Mouse (Mus musculus) frontal cortex, postnatal 25 days (tissue): ENCODE measurements around the gene Tmem208.
A peak's percentile ranks its signal among the peaks of the same experiment; 100 is the strongest.

Experiments
- DNase-seq, 2 experiments: peaks; one replicate each; pipeline ENCODE4 v3.0.0; 2022; ENCODE audit warnings: low spot score in 2 of 2

Gene Tmem208

GRCm38 (mm10) chr8:105326968-105327367, 814 bp downstream of the Tmem208 start:
- no peak for DNase-seq

DNA sequence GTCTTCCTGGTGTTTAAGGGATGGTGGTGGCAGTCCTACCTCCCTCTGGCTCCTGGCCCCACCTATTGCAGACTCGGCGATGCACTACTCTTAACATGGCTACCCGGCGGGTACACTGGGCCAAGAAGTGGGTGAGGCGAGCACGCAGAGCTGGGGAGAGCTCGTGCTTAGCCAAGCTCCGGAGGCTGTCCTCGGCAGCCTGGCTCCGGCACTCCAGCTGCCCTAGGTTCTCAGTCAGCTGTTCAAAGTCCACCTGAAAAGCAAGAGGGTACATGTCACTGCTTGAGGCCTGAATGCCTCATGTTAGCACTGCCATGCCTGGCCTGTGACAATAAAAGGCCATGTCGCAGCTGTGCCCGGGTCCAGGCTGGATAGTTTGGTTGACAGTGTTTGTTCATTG, 4.2 kb downstream of the Tmem208 start:
- no peak for DNase-seq

- no peak for DNase-seq
Measured at GRCm38 (mm10) chr8:105331469-105331868, 5.3 kb downstream of the Tmem208 start.

DNA sequence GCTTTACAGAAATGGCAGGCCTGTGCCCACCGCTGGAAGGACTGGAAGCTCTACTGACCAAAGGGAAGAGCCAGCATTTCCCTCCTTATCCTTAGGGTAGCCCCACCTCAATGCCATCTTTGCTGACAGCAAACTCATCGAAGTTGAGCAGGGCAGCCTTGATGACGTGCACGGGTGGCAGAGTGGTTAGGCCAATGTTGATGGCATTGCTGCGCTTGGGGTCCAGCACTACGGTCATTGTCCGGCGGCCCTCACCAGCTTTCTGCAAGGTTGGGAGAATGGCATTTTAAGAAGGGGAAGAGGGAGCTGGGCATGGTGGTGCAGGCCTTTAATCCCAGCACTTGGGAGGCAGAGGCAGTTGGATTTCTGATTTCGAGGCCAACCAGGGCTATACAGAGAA, 5.8 kb downstream of the Tmem208 start:
- DNase-seq, result no peak

DNA sequence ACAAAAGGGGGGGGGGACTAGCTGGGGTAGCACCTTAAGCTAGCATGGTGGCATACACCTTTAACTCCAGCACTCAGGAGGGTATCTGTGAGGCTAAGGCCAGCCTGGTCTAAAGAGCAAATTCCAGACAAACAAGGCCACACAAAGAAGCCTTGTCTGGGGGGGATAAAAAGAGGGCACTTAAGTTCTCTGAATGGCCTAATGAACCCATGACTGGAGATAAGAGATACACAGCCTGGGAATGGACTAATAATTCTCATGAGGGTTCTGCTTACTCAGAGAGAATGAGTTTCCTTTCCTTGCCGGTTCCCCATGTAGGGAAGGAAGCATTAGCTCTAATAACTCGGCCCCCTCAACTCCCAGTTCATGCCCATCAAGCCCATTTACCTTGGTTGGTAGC, 6.4 kb downstream of the Tmem208 start:
- no peak for DNase-seq

GRCm38 (mm10) chr8:105336373-105337130, 10.4 kb downstream of the Tmem208 start:
- no peak for DNase-seq

DNA sequence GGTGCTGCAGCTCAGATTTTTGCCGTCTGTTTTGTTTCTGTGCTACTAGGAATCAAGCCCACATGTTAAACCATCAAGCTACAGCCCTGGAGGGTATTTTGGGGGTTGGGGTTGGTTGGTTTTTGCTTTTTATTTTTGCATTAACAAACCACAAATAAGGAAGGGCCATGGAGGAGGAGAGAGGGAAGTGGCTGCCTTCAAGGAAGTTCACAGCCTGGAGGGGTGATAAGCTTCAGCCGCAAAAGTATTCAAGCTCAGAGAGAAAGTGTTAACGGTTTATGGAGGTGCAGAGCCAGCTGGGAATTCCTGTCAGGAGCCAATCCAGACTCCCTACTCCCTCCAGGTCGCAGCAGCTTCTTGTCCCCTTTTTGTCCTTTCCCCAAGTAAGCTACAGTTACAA, 12.8 kb downstream of the Tmem208 start:
- no peak for DNase-seq

DNA sequence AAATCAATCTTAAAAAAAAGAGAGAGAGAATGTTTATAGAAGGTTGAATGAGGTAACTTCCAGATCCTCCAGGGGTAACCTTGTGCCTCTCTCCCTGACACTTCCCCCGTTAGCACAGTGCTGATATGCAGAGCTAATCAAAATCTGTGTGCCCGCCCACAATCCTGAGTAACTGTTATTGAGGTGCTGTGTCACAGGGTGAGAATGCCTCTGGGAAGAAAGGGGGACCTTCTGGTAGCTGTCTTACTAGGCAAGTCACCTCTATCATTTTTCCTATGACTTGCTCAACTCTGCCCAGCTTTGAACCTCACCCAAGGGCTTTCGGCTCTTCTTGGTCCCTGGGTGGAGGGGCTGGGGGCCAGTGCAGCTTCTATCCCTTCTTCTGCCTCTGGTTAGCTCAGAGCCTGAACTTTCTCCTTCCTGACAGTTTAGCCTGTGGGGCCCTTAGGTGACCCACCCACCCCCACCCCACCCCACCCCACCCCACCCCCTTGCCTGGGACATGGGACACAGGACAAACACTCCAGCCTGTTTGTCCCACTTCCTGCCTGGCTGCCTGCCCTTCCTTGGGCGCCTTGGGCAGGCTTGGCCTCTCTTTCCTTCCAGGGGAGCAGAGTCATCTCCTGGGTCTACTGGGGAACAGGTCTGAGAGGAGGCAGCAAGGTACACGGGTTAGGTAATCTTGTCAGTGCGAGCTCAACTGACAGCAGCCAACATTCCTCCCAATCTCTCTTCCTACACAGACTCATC, 13.9 kb downstream of the Tmem208 start:
- DNase-seq, result no peak

DNA sequence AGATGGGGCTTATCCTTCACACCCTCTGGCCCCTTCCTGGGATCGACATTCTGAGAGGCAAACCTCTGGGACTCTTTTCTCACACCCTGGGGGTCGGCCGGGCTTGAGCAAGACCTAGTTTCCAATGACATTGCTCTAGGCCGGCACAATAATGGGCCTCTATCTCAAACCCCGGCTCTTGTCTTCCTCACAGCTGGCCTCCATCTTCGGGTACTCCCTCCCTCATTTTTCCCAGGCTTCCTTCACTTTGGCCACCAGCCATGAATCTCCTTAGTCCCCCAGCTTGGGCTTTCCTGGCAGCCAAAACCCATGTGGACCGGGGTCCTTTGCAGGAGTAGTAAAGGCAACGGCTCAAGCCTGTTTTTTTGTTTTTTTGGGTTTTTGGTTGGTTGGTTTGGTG, 15.2 kb downstream of the Tmem208 start:
- DNase-seq, result no peak

GRCm38 (mm10) chr8:105342768-105343167, 16.6 kb downstream of the Tmem208 start:
- DNase-seq, result no peak

DNA sequence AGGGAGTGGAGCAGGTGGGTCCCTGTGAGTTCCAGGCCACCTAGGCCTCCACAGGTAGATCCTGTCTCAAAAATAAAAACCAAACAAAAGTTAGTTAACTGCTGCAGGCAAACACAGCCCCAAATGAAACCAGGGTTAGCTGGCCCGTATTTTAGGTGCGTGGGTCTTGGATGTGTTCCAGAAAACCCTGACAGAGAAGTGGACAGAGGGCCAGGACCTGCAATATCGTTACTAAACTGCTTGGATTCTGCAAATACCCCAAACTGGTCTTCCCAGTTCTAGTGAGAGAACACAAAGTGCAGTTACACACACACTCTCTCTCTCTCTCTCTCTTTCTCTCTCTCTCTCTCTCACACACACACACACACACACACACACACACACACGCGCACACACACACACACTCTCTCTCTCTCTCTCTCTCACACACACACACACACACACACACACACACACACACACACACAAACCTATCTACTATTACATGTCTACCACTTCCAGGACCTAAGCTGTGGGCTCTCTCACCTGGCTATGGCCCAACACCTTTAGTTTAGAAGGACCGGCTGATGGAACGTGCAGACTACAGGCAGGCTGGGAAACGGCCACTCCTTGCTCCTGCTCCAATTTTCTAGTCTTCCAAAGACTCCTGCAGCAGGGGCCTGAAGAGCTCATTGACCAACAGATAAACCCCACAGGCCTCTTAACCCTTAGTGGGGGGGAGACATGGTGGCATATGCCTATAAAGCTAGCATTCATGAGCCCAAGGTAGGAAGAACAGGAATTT, 17.8 kb downstream of the Tmem208 start:
- DNase-seq, result no peak

DNA sequence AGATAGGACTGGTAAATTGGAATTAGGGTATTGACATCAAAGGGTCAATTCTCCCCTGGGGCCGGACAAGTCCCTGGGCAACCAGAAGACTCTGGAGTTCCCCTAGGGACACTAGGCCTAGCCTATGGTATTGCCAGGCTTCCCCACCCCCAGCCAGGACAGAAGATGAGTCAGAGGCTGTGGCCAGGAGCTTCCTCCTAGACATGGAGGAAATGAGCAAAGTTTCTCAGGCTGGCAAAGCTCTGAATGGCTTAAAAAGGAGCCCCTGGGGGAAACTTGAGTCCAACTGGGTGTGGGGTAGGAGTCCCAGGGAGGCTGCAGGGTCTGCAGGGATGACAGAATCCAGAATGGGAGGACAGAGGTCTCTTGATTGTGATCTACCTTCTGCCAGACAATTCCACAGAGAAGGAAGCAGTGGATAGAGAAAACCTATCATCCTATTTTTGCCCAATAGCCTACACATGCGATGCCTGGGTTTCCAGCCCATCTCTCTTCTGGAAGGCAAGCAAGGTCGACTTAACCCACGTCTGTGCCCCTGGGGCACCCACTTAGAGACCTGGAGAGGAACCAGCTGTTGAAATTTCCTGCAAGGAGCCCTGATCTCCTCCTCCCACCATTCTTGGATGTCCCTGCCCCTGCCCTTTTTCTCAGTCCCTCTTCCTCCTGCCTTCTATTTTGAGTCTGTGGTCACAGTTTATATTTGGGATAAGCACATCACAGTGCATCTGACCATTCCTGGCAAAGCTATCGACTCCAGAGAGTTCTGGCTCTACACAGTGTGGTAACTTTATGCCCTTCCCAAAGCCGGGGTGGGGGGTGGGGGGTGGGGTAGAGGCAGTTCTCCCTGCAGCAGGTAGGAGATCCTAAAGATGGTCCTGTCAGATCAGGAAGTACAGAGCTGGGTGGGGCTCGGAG, 19.2 kb downstream of the Tmem208 start:
- no peak for DNase-seq

GRCm38 (mm10) chr8:105346611-105347427, 20.7 kb downstream of the Tmem208 start:
- DNase-seq, result no peak

- peak; percentile 64 to 75 for DNase-seq
Measured at GRCm38 (mm10) chr8:105347428-105348221, 21.5 kb downstream of the Tmem208 start, which contains the start of gene Fhod1. Fhod1 (minus strand) TSS chr8:105347953.

DNA sequence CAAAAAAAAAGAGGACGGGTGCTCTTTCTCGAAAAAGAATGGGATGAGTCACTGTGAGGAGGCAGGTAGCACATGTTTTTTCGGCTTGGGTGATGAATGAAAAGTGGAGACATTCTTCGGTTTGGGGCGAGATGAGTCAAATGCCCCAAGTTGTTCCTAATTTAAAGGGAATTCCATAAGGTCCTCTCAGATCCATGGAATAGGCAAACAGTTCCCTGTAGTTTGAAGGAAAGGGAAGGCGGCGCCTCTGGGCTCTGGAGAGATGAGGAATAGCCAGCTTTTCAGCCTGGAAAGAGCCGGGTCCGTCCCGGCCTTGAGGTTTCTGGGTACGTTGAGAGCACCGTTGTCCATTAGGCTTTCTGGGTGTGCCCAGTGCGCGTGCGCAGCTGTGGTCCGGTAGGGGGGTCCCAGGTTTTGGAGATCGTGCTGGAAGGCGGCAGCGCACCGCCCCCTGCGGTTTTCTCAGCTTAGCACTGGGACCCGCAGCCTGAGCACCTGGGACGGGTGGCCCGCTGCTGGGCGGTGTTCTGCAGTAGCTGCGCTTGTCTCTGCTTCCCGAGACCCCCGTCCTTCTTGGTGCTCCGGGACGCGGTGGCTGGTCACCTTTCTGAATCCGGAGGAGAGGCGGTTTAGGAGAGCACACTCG, 22.4 kb downstream of the Tmem208 start, which contains the start of gene Slc9a5:
Slc9a5 (plus strand) TSS at position 394 of the 646 bp plus-strand sequence.
- peak in 1 of 2 experiments; percentile 39 for DNase-seq

DNA sequence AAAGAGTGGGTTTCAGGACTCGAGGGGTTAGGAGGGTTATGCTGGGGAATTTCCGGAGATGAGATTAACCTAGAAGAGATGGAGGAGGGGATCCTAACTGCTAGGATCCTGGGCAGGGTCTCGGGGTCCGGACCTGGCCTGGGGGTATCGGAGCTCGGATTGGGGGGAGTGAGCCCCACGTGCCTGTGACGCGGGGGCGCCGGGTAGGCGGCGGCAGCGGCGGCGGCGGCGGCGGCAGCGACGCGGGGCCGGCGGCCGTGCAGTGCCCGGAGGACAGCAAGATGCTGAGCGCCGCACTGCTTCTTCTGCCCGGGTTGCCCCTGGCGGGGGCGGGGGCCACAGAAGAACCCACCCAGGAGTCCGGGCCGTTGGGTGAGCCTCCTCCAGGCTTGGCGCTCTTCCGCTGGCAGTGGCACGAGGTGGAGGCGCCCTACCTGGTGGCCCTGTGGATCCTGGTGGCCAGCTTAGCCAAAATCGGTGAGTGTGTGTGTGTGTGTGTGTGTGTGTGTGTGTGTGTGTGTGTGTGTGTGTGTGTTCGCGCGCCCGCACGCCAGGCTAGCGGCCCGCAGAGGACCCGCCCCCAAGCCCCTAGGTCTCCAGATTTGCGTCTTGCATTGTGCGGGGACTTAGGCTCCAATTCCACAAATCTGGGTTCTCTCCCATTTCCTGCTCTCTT, 23.1 kb downstream of the Tmem208 start:
- no peak for DNase-seq

- no peak for DNase-seq
Measured at GRCm38 (mm10) chr8:105350186-105350585, 24.0 kb downstream of the Tmem208 start.

DNA sequence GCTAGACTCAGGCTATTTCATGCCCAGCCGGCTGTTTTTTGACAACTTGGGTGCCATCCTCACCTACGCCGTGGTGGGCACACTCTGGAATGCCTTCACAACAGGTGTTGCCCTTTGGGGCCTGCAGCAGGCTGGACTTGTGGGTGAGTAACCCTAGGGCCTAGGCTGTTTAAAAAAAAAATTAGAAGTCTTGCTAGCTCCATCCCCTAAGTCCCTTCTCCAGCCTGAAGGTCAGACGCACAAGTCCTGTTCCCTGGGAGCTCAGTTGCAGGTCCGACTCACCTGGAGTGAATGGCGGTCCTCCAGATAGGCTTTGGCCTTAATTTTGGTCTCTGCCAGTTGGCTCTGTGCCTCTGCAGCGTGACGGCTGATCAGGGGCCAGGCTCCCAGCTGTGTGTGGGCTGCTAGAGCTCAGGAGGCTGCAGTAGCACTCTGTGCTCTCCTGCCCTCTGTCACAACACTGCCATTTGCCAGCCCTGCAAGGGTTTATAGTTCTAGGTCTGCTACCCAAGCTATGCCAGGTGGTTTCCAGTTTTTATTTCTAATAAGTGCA, 27.5 kb downstream of the Tmem208 start:
- no peak for DNase-seq
